Mouse (Mus musculus) kidney, postnatal 36 days (tissue): ENCODE measurements at regions not wholly inside any gene's neighbourhood (a gene's known extent, or its start where the extent isn't known, plus 50 kb on each side); places are given as distances from the start of the nearest gene placed in this dataset.

Experiments used
- DNase-seq, 2 experiments: peaks; one replicate each; pipeline ENCODE4 v3.0.0; 2021 to 2022; ENCODE audit warnings: mixed read lengths in 2 of 2

DNA sequence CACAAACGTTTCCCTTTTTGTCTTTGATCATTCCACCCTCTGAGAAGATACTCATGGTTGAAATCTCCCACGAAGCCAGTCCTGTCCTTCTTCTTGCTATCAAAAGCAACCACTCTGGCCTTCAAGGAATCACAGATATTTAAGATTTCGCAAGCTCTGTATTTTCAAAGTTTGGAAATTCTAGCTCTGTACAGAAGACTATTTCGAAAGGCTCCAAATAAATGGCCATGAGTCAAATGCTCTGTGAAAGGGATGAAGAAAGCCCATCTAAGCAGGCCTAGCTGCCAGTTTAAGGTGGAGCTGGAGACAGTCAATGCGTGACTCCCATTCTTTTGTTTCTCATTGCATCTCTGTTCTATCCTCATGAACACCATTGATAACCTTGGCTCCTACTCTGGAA, 363.5 kb upstream of the Runx1 start:
- no peak for DNase-seq

DNA sequence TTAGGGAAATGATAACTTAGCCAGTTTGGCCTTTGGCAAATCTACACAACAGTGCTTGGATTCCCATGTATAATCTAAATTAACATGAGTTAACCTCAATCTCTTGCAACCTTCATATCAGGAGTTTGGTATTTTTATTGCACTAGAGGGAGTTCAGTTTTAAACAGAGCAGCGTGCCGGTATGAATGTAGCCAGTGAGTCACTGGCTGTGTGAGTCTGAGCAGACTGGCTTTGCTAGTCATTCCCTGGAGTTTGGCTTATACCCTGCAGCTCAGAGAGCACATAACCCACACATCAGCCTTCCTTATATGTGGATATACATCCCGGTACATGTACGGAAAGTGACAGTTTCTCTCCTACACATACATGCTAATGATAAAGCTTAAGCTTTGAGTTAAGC, 360.6 kb upstream of the Runx1 start:
- no peak for DNase-seq

DNA sequence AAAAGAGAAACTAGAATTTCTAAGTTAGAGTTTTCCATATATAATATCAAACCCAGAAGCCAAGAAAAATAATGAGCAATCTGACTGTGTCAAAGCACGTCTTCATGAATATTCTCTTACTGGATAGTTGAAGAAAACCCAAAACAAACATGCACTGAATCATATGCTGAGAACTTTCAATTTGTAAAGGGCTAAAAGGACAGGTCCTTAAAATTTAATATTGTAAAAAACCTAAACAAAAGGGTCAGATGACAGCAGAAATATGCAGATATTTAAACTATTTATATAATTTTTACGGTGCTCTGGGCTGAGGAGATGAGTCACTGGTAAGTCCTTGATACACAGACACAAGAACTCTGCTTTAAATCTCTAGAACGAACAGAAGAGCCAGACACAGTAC, 356.7 kb upstream of the Runx1 start:
- DNase-seq, result no peak

DNA sequence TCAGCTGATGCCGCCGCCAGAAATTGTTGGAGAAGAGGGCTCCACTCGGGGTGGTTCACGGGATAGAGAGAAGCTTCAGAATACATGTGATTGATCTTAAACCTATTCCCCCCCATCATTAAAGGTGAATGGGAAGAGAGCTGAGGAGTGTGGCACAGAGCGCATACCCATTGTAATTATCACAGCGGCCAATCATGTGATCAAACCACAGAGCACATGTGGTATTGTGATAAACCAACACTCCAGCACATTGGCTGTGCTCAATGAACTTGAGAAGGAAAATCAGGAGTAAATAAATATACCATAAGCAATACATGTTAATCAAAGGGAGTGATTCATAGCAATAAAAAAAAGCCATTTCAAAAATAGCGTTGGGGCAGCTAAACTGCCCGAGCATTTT, 355.5 kb upstream of the Runx1 start:
- no peak for DNase-seq

DNA sequence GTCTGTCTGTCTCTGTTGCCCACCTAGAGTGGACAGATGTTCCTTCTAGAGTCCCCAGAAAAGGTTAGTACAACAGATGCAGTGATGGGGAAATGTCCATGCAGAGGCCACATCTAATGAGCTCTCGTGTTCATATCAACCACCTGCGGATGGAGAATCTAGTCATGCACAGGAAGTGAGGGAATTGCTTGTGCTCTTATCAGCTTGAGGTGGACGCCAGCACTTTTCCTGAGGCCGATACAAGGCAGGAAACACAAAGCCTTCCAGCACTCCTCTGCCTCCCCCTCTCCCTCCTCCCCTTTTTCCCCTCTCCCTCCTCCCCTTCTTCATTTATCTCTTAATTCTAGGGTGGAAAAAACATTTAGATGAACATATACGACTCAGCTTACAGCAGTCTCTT, 354.3 kb upstream of the Runx1 start:
- DNase-seq, result no peak

DNA sequence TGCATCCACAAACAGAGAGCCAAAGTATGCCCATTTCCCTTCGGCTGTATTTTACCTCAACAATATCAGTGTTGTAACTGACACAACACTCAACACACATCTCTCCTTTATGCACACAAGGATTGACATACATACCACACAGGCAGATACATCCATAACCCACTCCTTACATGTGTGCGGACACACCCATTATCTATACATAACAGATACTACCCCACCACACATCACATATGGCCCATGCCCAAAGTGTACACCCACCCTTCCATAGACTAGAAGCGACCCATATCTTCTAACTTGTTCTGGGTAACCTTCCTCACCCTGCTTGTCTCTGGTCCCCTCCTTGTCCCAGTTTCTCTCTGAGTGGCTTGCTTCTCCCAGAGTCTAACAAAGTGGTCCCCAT, 340.7 kb upstream of the Runx1 start:
- no peak for DNase-seq

DNA sequence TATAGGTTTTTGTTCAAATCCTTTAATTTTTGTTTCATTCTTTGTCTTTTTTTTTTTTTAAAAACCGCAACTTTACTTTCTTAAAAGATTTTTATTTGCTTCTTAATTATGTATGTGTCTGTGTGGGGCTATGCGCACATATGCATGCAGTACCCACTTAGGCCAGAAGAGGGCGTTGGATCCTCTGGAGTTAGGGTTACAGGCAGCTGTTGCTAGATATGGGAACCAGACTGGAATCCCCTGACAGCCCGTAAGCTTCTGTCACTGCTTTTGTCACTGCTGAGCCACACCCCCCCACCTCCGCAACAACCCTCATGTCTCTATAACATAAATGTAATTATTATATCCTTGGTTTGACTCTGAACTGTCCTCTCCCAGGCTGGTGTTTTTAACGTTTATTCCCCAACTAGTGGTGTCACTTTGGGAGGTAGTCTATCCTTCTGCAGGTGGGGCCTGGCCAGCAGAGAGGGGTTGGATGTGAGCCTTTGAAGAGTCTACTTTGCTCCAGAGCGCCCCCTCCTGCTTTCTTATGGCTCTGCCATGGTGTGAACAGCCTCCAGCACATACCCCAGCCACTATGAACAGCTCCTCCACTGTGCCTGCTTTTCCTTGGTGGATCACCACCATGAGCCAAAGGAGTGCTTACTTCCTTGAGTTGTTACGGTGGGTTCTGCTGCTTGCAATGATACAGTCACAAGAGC, 332.7 kb upstream of the Runx1 start:
- no peak for DNase-seq

DNA sequence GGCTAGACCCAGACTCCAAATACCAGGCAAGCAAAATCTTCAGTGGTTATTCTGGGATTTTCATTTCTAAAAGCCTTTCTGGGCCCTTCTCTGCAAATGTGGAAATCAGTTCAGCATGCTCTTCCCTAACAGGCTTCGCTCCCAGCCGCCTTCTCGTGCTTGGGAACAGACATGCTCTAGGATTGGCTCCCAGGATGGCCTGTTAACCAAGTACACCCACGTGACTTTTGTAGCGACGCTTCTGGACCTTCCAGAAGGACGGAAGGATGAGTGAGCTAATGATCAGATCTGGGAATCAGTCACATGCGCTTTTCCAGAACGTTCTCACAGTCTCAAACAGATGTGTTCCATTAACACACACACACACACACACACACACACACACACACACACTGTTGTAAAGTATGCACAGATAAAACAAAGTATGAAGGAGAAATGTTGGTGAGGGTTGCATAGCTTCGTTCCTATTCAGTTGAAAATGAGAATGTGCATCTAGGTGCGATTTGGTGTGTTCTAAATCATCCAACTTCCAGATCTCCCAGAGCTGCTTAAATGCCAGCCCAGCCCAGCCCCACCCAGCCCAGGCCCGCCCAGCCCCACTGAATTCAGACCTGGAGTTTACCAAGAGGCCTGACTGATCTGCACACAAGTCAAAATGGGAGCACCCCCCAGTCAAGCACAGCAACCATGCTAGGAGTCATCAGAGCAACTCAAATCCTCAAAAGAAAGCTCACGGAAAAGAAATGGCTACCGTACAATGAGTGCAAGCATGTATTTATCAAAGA, 327.8 kb upstream of the Runx1 start:
- DNase-seq, result no peak

DNA sequence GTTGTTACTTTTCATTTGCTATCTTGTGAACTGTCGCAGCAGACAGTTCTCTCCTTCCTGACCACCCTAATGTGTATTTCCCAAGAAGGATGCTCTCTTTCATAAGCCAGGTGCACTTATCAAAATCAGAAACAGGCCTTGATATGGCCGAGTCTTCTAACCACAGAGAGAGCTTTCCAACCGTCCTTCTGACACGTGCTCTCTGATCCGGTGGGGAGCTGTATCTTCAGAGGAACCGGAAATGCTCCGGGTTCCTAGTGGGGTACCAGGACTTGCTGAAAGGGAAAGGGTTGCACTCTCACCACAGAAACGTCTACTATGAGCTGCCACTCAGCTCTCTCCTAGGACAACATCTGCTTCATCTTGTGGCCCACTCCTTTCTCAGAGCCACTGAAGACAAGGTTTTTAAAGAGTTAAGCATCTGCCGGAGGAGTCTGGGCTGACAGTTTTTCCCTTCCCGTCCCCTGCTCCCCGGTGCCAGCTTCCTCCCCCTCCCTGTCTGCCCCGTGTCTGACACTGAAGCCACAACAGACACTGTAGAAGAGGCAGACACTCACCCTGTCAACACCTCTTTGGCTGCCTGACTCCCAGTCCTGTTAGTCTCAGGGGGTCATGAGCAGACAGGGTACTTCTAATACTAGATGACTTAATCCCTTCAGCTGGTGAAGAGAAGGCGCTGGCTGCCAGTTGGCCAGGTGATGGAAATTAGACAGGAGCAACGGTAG, 327.0 kb upstream of the Runx1 start:
- no peak for DNase-seq

DNA sequence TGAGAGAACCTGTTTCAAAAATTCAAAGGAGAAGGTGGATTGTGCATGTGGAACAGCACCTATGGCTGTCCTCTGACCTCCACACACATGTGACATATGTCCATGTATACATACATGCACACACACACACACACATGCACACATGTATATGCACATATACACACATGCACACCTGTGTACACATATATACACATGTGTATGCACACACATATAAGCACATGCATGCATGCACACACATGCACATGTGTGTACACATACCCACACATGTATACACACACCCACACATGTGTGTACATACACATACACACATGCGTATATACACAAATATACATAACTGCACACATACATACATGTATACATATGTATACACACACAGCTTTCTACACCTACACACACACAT, 326.1 kb upstream of the Runx1 start:
- no peak for DNase-seq

DNA sequence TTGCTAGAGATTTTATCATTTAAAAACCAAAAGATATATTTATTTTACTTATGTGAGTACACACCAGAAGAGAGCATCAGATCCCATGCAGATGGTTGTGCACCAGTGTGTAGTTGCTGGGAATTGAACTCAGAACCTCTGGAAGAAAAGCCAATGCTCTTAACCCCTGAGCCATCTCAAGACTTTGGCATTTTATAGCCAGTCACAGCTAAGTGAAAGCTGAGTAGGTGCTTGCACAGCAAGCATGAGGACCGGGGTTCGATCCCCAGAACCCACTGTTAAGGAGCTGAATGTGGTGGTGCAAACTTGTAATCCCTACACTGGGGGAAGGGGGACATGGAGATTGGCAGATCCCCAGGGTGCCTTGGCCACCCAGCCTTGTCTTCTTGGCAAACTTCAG, 325.7 kb upstream of the Runx1 start:
- DNase-seq, result no peak

DNA sequence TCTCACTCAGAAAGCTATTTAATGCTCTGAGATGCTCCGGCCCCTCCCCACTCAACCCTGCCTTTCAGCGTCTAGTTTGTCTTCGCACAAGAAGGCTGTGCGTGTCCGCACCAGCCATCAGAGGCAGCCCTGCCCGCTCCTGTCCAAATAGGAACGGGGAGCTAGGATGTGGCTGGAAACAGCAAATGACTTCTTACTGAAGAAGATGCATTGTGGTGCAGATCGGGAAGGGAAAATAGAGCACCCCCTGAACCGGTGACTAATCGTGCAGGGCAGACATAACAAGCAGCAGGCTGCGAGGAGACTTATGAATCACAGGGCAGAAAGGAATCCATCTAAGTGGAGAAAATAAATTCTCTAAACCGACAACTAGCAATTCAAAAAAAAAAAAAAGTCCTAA, 324.5 kb upstream of the Runx1 start:
- DNase-seq, result no peak

DNA sequence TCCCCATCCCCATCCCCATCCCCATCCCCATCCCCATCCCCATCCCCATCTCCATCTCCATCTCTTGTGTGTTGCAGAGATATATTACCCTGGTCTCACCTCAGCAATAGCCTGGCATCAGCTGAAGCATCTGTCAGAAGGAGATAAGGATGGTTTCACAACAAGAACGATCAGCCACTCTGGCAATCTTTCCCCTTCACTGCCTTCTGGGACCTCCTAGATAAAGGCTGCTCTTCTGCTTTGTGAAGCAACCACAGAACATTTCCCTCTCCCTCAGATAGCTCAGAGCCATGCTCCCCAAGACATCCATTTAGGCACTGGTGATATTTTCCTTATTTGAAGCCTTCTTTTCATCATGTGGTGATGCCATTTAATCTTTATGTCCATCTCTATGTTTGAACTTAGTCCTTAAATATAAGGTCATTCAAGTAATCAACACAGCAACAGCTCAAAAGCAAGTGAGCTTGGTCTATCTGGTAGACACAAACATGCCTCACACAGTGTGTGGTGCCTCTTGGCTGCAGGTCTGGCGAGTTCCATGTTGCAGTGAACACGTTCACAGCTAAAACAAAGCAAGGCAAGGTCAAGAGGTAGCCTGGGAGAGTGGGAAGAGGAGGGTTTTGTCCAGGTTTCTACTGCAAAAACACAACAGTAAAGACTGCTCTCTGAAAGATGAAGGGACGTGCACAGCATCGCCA, 321.7 kb upstream of the Runx1 start:
- no peak for DNase-seq

DNA sequence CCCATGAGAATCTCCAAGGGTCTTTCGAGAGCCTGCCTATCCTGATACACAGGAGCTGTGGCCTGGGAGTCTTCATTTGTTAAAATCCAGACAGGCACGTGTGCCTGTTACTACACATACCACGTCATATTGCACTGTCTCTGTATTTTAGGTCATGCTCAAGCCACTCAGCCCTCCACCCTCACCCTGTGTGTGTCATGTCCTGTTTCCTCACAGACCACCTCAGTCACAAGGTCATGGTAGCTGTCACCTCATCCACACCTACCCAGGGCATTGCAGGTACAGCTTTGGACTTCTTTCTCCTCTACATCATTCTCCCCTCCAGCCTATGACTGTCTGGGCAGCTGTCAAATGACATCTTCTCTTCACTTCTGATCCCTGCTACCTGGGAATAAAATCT, 320.9 kb upstream of the Runx1 start:
- no peak for DNase-seq

DNA sequence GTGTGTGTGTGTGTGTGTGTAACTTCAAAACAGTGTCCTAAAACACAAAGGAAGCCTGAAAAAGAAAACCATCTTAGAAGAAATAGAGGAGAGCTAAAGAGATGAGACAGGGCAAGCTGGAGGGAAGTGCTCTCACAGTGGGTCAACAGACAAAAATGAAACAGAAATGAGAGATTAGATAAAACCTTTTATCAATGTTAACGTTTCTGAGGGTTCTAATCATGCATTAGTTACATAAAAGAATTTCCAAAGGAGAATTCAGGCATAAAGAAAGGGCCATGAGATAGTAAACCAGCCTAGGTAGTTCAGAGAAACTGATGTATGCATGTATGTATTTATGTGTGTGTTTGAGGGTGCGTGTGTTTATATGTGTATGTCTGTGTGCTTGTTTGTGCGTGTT, 319.7 kb upstream of the Runx1 start:
- DNase-seq, result no peak

DNA sequence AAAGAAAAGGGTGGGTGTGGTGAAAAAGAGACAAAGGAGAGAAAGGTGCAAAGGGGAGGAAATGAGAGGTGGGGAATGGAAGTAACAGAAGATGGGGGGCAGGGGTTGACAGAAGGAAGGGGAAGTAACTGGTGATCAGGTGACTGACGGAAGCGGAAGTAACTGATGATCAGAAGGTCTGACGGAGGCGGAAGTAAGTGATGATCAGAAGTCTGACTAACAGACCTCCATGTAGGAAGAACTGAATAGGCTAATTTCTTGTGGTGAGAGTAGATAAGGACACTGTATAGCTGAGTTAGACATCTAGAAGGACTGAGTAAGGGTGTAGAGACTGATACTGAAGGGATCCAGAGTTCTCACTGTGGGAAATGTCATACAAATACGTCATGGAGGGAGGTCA, 318.1 kb upstream of the Runx1 start:
- DNase-seq, result no peak

DNA sequence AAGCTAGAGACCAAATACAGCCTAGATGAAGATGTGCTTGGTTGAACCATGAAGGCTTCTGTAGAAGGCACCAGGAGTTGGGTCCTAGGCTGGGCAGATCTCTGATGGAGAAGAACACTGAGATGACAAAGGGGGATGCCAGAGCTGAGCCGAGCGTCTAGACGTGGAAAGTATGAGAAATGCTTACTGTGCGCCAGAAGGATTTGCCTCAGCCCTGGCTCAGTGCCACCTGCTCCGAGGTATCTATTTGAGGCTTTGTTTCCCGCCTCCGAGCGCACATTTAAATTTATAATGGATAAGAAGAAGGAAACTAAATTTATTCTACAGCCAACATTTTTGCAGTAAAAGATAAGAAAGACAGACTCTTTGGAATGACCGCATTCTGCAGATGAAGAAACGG, 317.2 kb upstream of the Runx1 start:
- no peak for DNase-seq

DNA sequence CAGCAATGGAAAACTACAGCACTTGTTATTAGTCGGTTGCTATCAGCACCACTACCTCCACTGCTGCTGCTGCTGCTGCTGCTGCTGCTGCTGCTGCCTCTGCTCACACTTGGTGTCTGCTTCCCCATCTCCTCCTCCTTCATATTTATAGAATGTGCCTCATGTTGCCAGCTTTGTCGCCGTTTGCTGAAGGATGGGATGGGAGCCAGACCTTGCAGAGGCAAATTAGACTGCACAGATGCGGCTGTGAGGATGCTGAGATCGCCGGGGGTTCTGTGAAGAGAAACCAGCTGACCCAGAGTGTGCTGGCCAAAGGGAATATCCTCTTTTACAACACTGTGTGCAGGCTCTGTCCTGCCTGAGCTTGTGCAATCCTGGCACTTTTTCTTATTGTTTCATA, 316.0 kb upstream of the Runx1 start:
- no peak for DNase-seq

DNA sequence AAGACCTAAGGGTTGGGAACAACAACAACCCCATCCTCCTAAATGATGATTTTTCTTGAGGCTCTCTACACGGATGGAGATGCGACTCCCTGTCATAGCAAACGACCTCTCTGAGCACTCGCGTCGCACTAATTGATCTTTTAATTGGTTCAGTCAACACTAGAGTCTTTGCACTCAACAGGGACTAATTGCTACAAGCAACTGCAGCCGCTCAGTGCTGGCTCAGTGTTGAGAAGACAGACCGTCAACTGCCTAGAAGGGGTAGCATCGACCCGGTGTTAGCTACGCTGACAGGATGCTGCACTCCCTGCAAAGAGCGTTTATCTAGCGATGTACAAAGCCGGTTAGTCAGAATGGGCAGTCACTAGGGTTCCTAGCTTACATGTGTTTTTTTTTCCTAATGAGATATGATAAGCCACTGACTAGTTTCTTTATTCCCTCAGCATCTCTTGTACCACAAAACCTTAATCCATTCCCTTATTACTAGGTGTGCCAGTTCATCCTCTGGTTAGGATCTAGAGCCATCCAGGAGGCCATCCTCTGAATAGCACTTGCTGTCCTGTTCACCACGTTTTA, 314.7 kb upstream of the Runx1 start:
- no peak for DNase-seq

DNA sequence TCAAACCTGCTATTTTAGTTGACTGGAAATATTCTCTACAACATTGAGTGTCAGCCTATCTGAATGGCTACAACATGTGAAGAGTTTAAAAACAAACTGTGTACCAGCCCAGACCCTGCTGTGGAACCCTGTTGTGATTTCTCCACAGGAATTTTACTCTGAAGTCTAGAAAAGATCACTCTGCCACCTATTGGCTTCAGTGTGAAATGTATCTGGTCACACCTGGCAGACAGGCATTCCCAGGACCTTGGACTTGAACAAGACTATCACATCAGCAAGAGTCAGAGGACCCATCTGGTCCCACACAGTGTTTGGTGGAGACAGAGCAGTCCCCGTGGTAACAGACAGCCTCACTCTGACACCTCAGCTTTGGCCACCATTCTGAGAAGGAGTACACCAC, 311.3 kb upstream of the Runx1 start:
- peak; percentile 30 to 35 for DNase-seq

DNA sequence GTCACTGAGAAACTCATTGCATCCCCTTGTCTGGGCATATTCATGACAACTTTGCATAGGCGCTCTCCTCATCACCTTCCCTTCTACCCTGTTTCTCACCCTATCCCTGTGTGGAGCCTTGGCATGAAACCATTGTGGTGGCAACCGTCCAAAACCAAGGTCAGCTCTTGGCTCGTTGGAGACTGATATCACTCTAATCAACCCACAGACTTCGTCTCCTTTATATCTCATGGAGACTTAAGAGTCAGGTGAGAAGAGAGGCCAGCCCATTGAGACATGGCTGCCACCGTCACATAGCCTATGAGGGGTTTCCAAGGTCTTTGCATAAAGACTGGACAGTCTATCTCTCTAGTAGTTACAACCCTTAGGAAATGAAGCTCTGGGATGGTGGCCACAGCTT, 305.5 kb upstream of the Runx1 start:
- no peak for DNase-seq

DNA sequence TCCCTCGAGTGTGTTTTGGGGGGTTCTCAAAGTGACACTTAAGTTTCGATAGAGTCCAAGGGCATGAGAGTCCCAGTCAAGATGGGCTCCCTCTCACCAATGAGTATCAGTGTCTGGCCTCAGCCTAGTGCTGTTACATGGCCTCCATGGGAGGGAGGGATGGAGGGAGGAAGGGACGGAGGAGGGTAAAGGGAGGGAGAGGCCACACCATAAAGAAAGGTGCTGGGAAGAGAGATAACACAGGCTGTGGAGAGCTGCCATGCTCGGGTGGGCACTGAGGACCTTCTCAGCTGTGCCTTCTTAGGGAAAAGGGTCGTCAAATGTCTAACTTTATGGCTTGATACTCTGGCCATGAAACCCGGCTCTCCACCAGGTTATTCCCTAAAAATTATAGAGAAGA, 304.7 kb upstream of the Runx1 start:
- no peak for DNase-seq

DNA sequence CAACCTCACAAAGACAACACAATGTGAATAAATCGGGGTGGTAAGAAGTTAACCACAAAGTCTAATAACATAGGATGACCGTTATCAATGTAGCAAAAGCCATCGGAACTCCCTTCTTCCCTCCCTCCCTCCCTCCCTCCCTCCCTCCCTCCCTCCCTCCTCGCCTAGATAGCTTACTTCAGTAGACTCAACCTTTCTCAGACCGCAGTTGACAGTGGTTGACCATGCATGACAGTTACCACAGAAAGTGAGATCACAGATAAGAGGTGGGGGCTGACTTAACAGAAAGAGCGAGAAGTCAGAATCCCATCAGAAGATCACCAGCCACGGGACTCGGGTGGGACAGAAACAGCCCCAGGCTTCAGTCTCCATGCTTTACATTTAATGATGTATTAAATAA, 297.8 kb upstream of the Runx1 start:
- no peak for DNase-seq
